Mouse (Mus musculus): Measurements from ENCODE around the gene Rsu1.

Rsu1 gene

GRCm38 (mm10) chr2:13060426-13061170 is 210.6 kb downstream of the Rsu1 start:
- no peak for DNase-seq (ENCODE audit: low read depth, low spot score)

DNA sequence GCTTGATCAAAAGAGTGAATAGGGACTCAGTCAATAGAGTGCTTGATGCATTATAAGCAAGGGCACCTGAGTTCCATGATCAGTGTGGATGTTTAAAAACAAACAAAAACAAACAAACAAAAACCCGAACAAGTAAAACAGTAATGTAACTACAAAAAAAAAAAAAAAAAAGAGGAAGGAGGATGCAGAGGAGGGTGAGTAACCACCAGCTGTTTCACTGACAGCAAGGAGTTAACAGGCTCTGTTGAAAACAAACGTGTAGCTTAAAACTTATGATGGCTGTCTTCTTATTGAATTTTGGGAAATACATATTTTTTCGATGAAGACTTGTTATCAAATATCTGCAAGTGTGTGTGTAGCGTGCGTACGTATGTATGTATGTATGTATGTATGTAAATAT is 222.6 kb downstream of the Rsu1 start:
- DNase-seq (ENCODE audit: low read depth, low spot score), result no peak

DNA sequence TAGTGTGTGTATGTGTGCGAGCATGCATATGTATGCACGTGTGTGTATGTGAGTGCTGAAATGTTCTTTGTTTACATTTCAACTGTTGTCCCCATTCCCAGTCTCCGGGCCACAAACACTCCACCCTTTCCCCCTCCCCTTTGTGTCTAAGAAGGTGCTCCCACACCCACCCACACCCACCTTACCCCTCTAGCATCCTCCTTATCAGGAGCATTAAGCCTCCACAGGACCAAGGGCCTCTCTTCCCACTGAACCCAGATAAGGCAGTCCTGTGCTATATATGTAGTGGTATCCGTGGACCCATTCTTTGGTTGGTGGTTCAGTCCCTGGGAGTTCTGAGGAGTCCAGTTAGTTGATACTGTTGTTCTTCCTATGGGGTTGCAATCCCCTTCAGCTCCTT is 226.7 kb downstream of the Rsu1 start:
- DNase-seq (ENCODE audit: low read depth, low spot score), result no peak

GRCm38 (mm10) chr2:13039785-13040184 is 231.4 kb downstream of the Rsu1 start:
- no peak for DNase-seq (ENCODE audit: low read depth, low spot score)

DNA sequence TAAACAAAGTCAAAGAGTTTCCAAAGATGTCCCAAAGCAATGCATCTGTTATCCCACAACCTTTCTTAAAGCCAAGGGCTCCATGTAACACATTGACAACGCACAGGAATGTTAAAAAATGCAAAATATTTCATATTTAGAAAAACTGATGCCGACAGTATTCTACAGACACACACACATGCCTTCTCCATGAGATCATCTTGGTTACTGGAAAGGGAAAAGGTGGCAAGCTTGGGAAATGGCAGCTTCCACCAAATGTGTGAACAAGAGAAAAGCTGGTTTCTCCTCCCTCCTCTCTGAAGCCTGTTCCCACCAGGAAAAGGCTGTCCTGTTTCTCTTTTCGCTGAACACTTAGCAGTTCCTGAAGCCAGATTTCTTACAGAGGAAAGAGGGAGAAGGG is 232.4 kb downstream of the Rsu1 start:
- peak; percentile 18 for DNase-seq (ENCODE audit: low read depth, low spot score)

Measured in brain, embryonic 18.5 days (tissue).